Mouse (Mus musculus) limb, embryonic 14.5 days (tissue): ENCODE results near the gene Pnpla6. TPM values are rescaled to one million over a fixed set of nuclear protein-coding genes. Genes with fewer than 3 reads are reported as not detected.

Source experiments
- ATAC-seq: fragments of 200-750 bp; cut with Nextera tagmentation; 2 replicates; pipeline ENCODE4 v1.8.0; 2017; ENCODE audit warnings: low read depth, moderate number of reproducible peaks, moderate TSS enrichment; ENCODE audit not compliant: low FRiP score
- DNase-seq: peaks from one replicate; pipeline ENCODE4 v3.0.0-alpha.2; 2015; ENCODE audit warnings: low spot score
- H3K27ac ChIP-seq: fragments of 300-500 bp; sonication (generic); replicated peaks from 2 replicates; pipeline ENCODE4 v1.5.1; 2014; ENCODE audit warnings: low read depth, mild to moderate bottlenecking, low read length, moderate library complexity, mixed read lengths
- H3K27me3 ChIP-seq: fragments of 300-500 bp; sonication (generic); 2 replicates; pipeline ENCODE4 v1.6.1; 2014; ENCODE audit warnings: low read length, mixed read lengths; ENCODE audit not compliant: control insufficient read depth, insufficient read depth
- H3K36me3 ChIP-seq: fragments of 300-500 bp; sonication (generic); 2 replicates; pipeline ENCODE4 v1.6.1; 2014; ENCODE audit warnings: mild to moderate bottlenecking, low read length, moderate library complexity, mixed read lengths; ENCODE audit not compliant: control insufficient read depth, insufficient read depth
- H3K4me1 ChIP-seq: fragments of 300-500 bp; sonication (generic); 2 replicates; pipeline ENCODE4 v1.6.1; 2014; ENCODE audit warnings: antibody characterized with exemption, low read length, mixed read lengths; ENCODE audit not compliant: control insufficient read depth, insufficient read depth
- H3K4me2 ChIP-seq: fragments of 300-500 bp; sonication (generic); replicated peaks from 2 replicates; pipeline ENCODE4 v1.6.1; 2014; ENCODE audit warnings: low read depth, mild to moderate bottlenecking, low read length, moderate library complexity; ENCODE audit not compliant: severe bottlenecking
- H3K4me3 ChIP-seq: fragments of 300-500 bp; sonication (generic); replicated peaks from 2 replicates; pipeline ENCODE4 v1.5.1; 2014; ENCODE audit warnings: low read length
- H3K9ac ChIP-seq: fragments of 300-500 bp; sonication (generic); 2 replicates; pipeline ENCODE4 v1.6.1; 2014; ENCODE audit warnings: mild to moderate bottlenecking, low read depth, low read length, moderate library complexity; ENCODE audit not compliant: severe bottlenecking
- H3K9me3 ChIP-seq: fragments of 300-500 bp; sonication (generic); 2 replicates; pipeline ENCODE4 v1.6.1; 2016; ENCODE audit warnings: low read length; ENCODE audit not compliant: control insufficient read depth
- POLR2A ChIP-seq: fragments of 200-500 bp; IDR thresholded peaks from 2 replicates; pipeline ENCODE4 v1.8.0; 2012; ENCODE audit warnings: inconsistent platforms, mild to moderate bottlenecking, moderate library complexity, borderline replicate concordance; ENCODE audit not compliant: insufficient read depth, insufficient read length; ENCODE audit errors: extremely low read depth
- WGBS: fragments of 180-500 bp; shearing (Covaris S2); extraction: QIAGEN DNeasy Blood & Tissue Kit; methylation state at CpG from one replicate; pipeline ENCODE4 v1.1.7; 2014; 5-methylcytosine and 5-hydroxymethylcytosine counted together
- polyA plus RNA-seq, 2 experiments: library from polyadenylated mRNA; depleted of rRNA in 1 of 2; stranded (reverse) in 1 of 2; unstranded in 1 of 2; fragments of >200 nt; fragmentation: Nextera tagmentation in 1 of 2; extraction: Ambion mirVana in 1 of 2; gene quantifications; 2 replicates each; pipeline versions ENCODE4 v1.2.1 to v1.2.3; 2012 to 2014

The Pnpla6 gene
- polyA plus RNA-seq, 2 experiments, result 18.8 to 51.8 TPM

DNA sequence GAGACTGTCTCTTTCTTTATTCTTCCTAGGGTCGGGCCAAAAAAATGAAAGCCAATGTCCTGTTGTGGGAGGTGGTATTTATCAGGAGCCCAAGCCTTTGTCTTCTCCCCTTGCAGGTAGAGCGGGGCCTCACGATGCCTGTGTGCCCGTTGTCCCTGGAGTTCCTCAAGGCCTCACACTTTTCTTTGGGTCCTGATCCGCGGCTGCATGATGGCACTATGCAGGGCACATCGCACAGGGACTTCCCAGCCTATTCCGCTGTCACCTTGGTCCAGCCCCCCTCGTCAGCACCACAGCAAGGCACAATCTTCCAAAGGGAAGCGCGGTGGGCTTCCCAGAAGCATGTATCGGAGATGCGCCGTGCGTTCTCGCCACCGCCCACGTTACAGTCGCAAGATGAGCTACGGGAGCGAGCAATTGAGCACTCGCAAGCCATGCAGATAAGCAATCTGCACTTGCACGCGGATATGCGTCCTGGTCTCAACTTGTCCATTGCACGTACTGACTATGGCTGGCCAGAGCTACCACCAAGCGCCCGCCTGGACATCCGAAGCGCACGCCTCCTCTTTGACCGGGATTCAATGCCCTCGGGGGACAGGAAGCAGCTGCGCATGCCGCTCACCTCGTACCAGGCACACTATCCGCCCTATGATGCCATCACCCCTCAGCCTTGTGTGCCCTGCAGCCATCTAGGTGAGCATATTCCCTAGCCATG is 39.3 kb upstream of the Pnpla6 start:
- Histone ChIP-seq H3K4me3 (peak overlapping the region; percentile 23), H3K4me2 (peak overlapping the region; percentile 45), H3K27ac (no peak overlapping the region), H3K4me1 (no peaks in the 10 kb centered on the region), H3K9ac (peak overlapping the region; percentile 34; the same call in 1 of the 2 replicates), H3K36me3 (no peaks in the 10 kb centered on the region), H3K27me3 (0 out of 2 replicates have a peak, but pooled peaks cover 4% of the 10 kb centered on the region), H3K9me3 (no peaks in the 10 kb centered on the region)
- TF ChIP-seq POLR2A, result no peak
- 28% methylated on average over 37 of the region's 37 CpGs for WGBS
- DNase-seq (no peak), ATAC-seq (no peak)

DNA sequence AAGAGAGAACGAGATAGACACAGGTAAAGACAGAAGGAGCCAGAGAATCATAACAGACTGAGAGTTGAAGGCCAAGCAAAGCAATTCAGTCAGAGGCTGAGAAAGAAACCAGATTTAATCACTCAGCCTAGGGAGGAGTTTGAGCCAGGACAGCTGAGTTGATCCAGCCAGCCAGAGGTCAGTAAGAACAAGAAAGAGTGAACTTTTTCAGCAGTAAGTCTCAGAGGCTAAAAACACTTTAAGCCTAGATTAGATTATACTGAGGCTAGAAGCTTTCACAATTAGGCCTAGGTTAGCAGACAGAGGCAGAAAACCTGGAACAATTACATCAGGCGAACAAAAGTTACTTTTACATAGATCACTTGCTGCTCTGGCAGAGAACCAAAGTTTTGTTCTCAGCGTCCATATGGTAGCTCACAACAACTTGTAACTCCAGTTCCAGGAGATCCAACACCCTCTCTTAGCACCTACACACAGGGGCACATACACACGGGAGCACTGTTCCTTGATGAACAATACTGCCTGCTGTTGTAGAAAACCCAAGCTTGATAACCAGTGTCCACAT is 34.9 kb upstream of the Pnpla6 start:
- no peak for TF ChIP-seq POLR2A
- no peaks in the 10 kb centered on the region for H3K4me1 ChIP-seq
- H3K9me3 ChIP-seq, result no peaks in the 10 kb centered on the region
- no peak overlapping the region for H3K9ac ChIP-seq
- no peak overlapping the region for H3K27ac ChIP-seq
- H3K4me2 ChIP-seq, result no peak overlapping the region
- ATAC-seq, result no peak
- H3K4me3 ChIP-seq, result no peak overlapping the region
- DNase-seq, result no peak
- H3K36me3 ChIP-seq, result no peaks in the 10 kb centered on the region
- 77% methylated on average over 4 of the region's 4 CpGs for WGBS
- H3K27me3 ChIP-seq, result 0 out of 2 replicates have a peak, but pooled peaks cover 4% of the 10 kb centered on the region

DNA sequence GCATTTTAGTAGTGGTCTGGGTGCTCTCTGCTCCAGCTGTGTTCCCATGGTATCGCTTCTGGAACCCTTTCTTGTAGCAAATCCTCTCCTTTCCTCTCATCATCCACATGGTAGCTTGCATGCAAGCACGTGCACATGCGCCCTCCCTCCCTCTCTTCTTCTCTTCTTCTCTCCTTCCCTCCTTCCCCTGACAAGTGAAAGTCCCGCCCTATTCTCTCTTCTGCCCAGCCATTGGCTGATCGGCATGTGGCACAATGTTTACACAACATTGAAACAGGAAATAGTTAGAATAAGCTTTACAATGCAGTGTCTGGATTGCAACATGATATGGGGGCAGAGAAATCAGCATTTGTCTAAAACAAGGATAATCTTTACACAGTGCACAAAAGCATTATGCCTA is 33.6 kb upstream of the Pnpla6 start:
- Histone ChIP-seq H3K9ac (no peak overlapping the region), H3K27ac (no peak overlapping the region), H3K27me3 (no peaks in the 10 kb centered on the region), H3K36me3 (no peaks in the 10 kb centered on the region), H3K9me3 (no peaks in the 10 kb centered on the region), H3K4me2 (no peak overlapping the region), H3K4me3 (no peak overlapping the region), H3K4me1 (no peaks in the 10 kb centered on the region)
- no peak for TF ChIP-seq POLR2A
- WGBS, result 60% methylated on average over 5 of the region's 5 CpGs
- ATAC-seq (no peak), DNase-seq (no peak)

DNA sequence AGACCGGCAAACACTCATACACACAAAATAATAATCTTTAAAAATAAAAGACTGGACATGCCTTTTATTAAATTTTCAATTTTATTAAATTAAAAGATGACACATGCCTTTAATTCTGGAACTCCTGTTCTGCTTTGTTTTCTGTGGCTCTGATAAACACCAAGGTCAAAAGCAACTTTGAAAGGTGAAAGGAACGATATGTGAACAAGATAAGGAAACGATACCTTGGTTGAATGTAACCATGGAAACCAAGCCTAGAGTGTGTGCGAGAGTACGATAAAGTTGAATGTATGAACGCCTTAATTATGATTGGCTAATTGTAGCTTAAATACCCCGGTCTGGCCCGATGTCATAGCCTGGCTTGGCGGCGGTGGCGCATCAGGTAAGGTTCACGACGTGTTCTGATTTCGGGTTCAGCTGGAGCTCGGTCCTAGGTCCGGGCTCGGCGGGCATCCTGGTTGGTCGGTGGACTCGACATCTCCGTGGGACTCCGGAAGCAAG is 32.9 kb upstream of the Pnpla6 start:
- Histone ChIP-seq H3K27me3 (no peaks in the 10 kb centered on the region), H3K4me3 (no peak overlapping the region), H3K27ac (no peak overlapping the region), H3K9me3 (no peaks in the 10 kb centered on the region), H3K9ac (no peak overlapping the region), H3K36me3 (no peaks in the 10 kb centered on the region), H3K4me2 (no peak overlapping the region), H3K4me1 (no peaks in the 10 kb centered on the region)
- no peak for TF ChIP-seq POLR2A
- ATAC-seq (no peak), DNase-seq (no peak)
- WGBS, result 87% methylated on average over 22 of the region's 22 CpGs

DNA sequence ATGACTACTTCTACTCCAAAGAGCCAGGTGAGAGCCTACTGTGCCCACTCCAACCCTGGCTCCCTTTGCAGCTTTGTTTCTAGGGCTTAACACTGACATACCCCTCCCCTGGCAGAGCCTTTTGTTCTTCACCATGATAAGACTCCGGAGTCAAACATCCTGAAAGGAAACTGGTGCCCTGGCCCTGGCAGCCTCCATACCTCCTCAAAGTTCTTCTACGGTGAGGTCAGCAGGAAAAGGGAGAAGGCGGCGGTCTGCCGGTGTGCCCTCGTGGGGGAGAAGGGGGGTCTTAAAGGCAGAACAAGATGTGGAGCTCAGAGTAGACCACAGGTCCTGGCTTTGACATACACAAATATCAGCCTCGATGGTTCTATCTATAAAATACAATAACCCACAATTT is 31.6 kb upstream of the Pnpla6 start:
- no peak for ATAC-seq
- TF ChIP-seq POLR2A, result no peak
- WGBS, result 86% methylated on average over 7 of the region's 7 CpGs

More for the DNA sequence above, 31.6 kb upstream of the Pnpla6 start:
- Histone ChIP-seq H3K27me3 (no peaks in the 10 kb centered on the region), H3K9ac (no peak overlapping the region), H3K27ac (no peak overlapping the region), H3K9me3 (no peaks in the 10 kb centered on the region), H3K4me1 (no peaks in the 10 kb centered on the region), H3K36me3 (no peaks in the 10 kb centered on the region), H3K4me3 (no peak overlapping the region), H3K4me2 (no peak overlapping the region)
- DNase-seq, result no peak
